Mouse (Mus musculus) MEL (cell line): ENCODE measurements around the gene Cc2d2b. TPM values are rescaled to one million over a fixed set of nuclear protein-coding genes. Genes with fewer than 3 reads are reported as not detected.
A peak's percentile ranks its signal among the peaks of the same experiment; 100 is the strongest.

Experiments
- DNase-seq: peaks from one replicate; pipeline ENCODE4 v3.0.0; 2011; ENCODE audit warnings: low read depth, low spot score
- H3K27ac ChIP-seq: 2 replicates; pipeline ENCODE4 v1.5.1; 2012; ENCODE audit warnings: low read depth, mild to moderate bottlenecking, control low read depth, low read length, moderate library complexity; ENCODE audit not compliant: control insufficient read depth
- H3K27me3 ChIP-seq, 2 experiments: fragments of 150-350 bp in 1 of 2; sonication (generic) in 1 of 2; 2 replicates each; pipeline ENCODE4 v1.6.1; 2012; ENCODE audit warnings: low read length in 2 of 2, mild to moderate bottlenecking in 2 of 2, improper control_type of control experiment in 1 of 2, moderate library complexity in 1 of 2; ENCODE audit not compliant: insufficient read depth in 2 of 2, control insufficient read depth in 1 of 2
- H3K36me3 ChIP-seq, 2 experiments: 2 replicates each; pipeline ENCODE4 v1.6.1; 2012 to 2014; ENCODE audit warnings: low read length in 2 of 2, improper control_type of control experiment in 1 of 2, inconsistent platforms in 1 of 2, mild to moderate bottlenecking in 1 of 2; ENCODE audit not compliant: insufficient read depth in 2 of 2, control insufficient read depth in 1 of 2
- H3K4me1 ChIP-seq, 2 experiments: fragments of 150-350 bp in 1 of 2; sonication (generic) in 1 of 2; 2 replicates each; pipeline ENCODE4 v1.6.1; 2012; ENCODE audit warnings: low read length in 2 of 2, improper control_type of control experiment in 1 of 2, mild to moderate bottlenecking in 1 of 2; ENCODE audit not compliant: insufficient read depth in 2 of 2, control insufficient read depth in 1 of 2
- H3K4me3 ChIP-seq, 2 experiments: fragments of 150-350 bp in 1 of 2; sonication (generic) in 1 of 2; 2 replicates each; pipeline ENCODE4 v1.5.1; 2012; ENCODE audit warnings: low read depth in 2 of 2, low read length in 2 of 2, mild to moderate bottlenecking in 2 of 2, moderate library complexity in 2 of 2, control low read depth in 1 of 2, improper control_type of control experiment in 1 of 2; ENCODE audit not compliant: control insufficient read depth in 1 of 2, insufficient read depth in 1 of 2
- H3K79me2 ChIP-seq: 2 replicates; pipeline ENCODE4 v1.6.1; 2012; ENCODE audit warnings: mild to moderate bottlenecking, low read length, moderate library complexity; ENCODE audit not compliant: control insufficient read depth, poor library complexity, insufficient read depth
- H3K9ac ChIP-seq: 2 replicates; pipeline ENCODE4 v1.6.1; 2012; ENCODE audit warnings: low read depth, mild to moderate bottlenecking, control low read depth, low read length, moderate library complexity; ENCODE audit not compliant: control insufficient read depth, poor library complexity, severe bottlenecking
- H3K9me3 ChIP-seq: fragments of 150-350 bp; sonication (generic); replicated peaks from 2 replicates; pipeline ENCODE4 v1.6.1; 2012; ENCODE audit warnings: mild to moderate bottlenecking, low read length, improper control_type of control experiment, moderate library complexity; ENCODE audit not compliant: insufficient read depth
- CHD1 ChIP-seq: IDR thresholded peaks from 2 replicates; pipeline ENCODE4 v1.6.1; 2012; ENCODE audit warnings: low read depth, mild to moderate bottlenecking, inconsistent platforms, low read length, improper control_type of control experiment
- CHD2 ChIP-seq: IDR thresholded peaks from 2 replicates; pipeline ENCODE4 v1.6.1; 2011; ENCODE audit warnings: low read length, improper control_type of control experiment
- E2F4 ChIP-seq: IDR thresholded peaks from 2 replicates; pipeline ENCODE4 v1.6.1; 2011; ENCODE audit warnings: low read depth, low read length, improper control_type of control experiment, borderline replicate concordance
- EP300 ChIP-seq, 2 experiments: IDR thresholded peaks; 2 replicates each; pipeline ENCODE4 v1.6.1; 2011; ENCODE audit warnings: improper control_type of control experiment in 2 of 2, low read length in 2 of 2, low read depth in 1 of 2, mild to moderate bottlenecking in 1 of 2
- ETS1 ChIP-seq: IDR thresholded peaks from 2 replicates; pipeline ENCODE4 v1.6.1; 2012; ENCODE audit warnings: low read depth, mild to moderate bottlenecking, inconsistent platforms, low read length, improper control_type of control experiment, moderate library complexity
- GABPA ChIP-seq: IDR thresholded peaks from 2 replicates; pipeline ENCODE4 v1.6.1; 2012; ENCODE audit warnings: low read depth, mild to moderate bottlenecking, inconsistent platforms, low read length, improper control_type of control experiment, moderate library complexity
- GATA1 ChIP-seq: IDR thresholded peaks from 2 replicates; pipeline ENCODE4 v1.6.1; 2011; ENCODE audit warnings: low read depth, low read length, improper control_type of control experiment
- HCFC1 ChIP-seq: IDR thresholded peaks from 2 replicates; pipeline ENCODE4 v1.6.1; 2012; ENCODE audit warnings: low read depth, mild to moderate bottlenecking, inconsistent platforms, low read length, improper control_type of control experiment, moderate library complexity
- MAFK ChIP-seq: IDR thresholded peaks from 2 replicates; pipeline ENCODE4 v1.6.1; 2011; ENCODE audit warnings: low read depth, mild to moderate bottlenecking, low read length, improper control_type of control experiment, borderline replicate concordance
- MAX ChIP-seq: IDR thresholded peaks from 2 replicates; pipeline ENCODE4 v1.6.1; 2011; ENCODE audit warnings: low read length, improper control_type of control experiment
- MEF2A ChIP-seq: IDR thresholded peaks from 2 replicates; pipeline ENCODE4 v1.6.1; 2014; ENCODE audit warnings: low read depth, mild to moderate bottlenecking, inconsistent platforms, low read length, improper control_type of control experiment; ENCODE audit not compliant: poor library complexity, insufficient replicate concordance, severe bottlenecking; ENCODE audit errors: extremely low read depth
- MXI1 ChIP-seq: IDR thresholded peaks from 2 replicates; pipeline ENCODE4 v1.6.1; 2011; ENCODE audit warnings: mild to moderate bottlenecking, low read depth, low read length, improper control_type of control experiment
- MYB ChIP-seq: IDR thresholded peaks from 2 replicates; pipeline ENCODE4 v1.6.1; 2011; ENCODE audit warnings: mild to moderate bottlenecking, low read depth, low read length, improper control_type of control experiment
- MYC ChIP-seq: IDR thresholded peaks from 2 replicates; pipeline ENCODE4 v1.6.1; 2011; ENCODE audit warnings: low read depth, mild to moderate bottlenecking, low read length, improper control_type of control experiment, moderate library complexity
- RAD21 ChIP-seq: IDR thresholded peaks from 2 replicates; pipeline ENCODE4 v1.6.1; 2011; ENCODE audit warnings: mild to moderate bottlenecking, low read depth, low read length, improper control_type of control experiment
- RCOR1 ChIP-seq: IDR thresholded peaks from 2 replicates; pipeline ENCODE4 v1.6.1; 2012; ENCODE audit warnings: low read depth, mild to moderate bottlenecking, inconsistent platforms, low read length, improper control_type of control experiment
- SIN3A ChIP-seq: IDR thresholded peaks from 2 replicates; pipeline ENCODE4 v1.6.1; 2012; ENCODE audit warnings: low read length, improper control_type of control experiment, inconsistent platforms
- TAL1 ChIP-seq: IDR thresholded peaks from 2 replicates; pipeline ENCODE4 v1.6.1; 2012; ENCODE audit warnings: mild to moderate bottlenecking, inconsistent platforms, low read length, moderate library complexity, mixed read lengths
- TCF12 ChIP-seq: IDR thresholded peaks from 2 replicates; pipeline ENCODE4 v1.6.1; 2014; ENCODE audit warnings: low read depth, mild to moderate bottlenecking, inconsistent platforms, low read length, improper control_type of control experiment, moderate library complexity
- USF1 ChIP-seq: IDR thresholded peaks from 2 replicates; pipeline ENCODE4 v1.6.1; 2014; ENCODE audit warnings: low read depth, mild to moderate bottlenecking, inconsistent platforms, low read length, improper control_type of control experiment, moderate library complexity
- ZC3H11A ChIP-seq: IDR thresholded peaks from 2 replicates; pipeline ENCODE4 v1.6.1; 2012; ENCODE audit warnings: low read depth, mild to moderate bottlenecking, inconsistent platforms, low read length, improper control_type of control experiment
- ZNF384 ChIP-seq: IDR thresholded peaks from 2 replicates; pipeline ENCODE4 v1.6.1; 2012; ENCODE audit warnings: low read depth, mild to moderate bottlenecking, inconsistent platforms, low read length, improper control_type of control experiment
- polyA plus RNA-seq, 2 experiments: library from polyadenylated mRNA; stranded (reverse) in 1 of 2; unstranded in 1 of 2; fragments of >175 nt in 1 of 2; fragments of >200 nt in 1 of 2; gene quantifications; 2 replicates each; pipeline versions ENCODE4 v1.2.1 to v1.2.4; 2012; ENCODE audit warnings: low replicate concordance in 2 of 2, low read depth in 1 of 2; ENCODE audit not compliant: insufficient read length in 2 of 2, insufficient read depth in 1 of 2, missing spikeins in 1 of 2
- total RNA-seq: library from RNA; depleted of rRNA; stranded (reverse); fragments of 300-350 nt; gene quantifications from 2 replicates; pipeline ENCODE4 v1.2.3, GENCODE M21; 2012

The Cc2d2b gene
- total and polyA plus RNA-seq, 3 experiments = not detected

- no peak overlapping the region for H3K4me3 ChIP-seq
- no peaks in the 10 kb centered on the region for H3K9me3 ChIP-seq
- H3K36me3 ChIP-seq = peaks cover 0 to 15% of the 10 kb centered on the region in 2 experiments; a peak in 2 of 4 replicates
- no peaks in the 10 kb centered on the region for H3K79me2 ChIP-seq
- peaks cover 4 to 29% of the 10 kb centered on the region in 2 experiments for H3K4me1 ChIP-seq
- H3K27ac ChIP-seq = no peak overlapping the region
- no peaks in the 10 kb centered on the region for H3K27me3 ChIP-seq
- DNase-seq = no peak
- no peak for TF ChIP-seq CHD2
- no peak overlapping the region for H3K9ac ChIP-seq
Measured at GRCm38 (mm10) chr19:40815645-40816183, 67.2 kb downstream of the Cc2d2b start.

GRCm38 (mm10) chr19:40817901-40818532, 69.5 kb downstream of the Cc2d2b start:
- Histone ChIP-seq H3K4me3 (no peak overlapping the region), H3K9ac (no peak overlapping the region), H3K27ac (peak overlapping the region; percentile 85), H3K4me1 (peaks cover 2 to 25% of the 10 kb centered on the region in 2 experiments; a peak in 3 of 4 replicates), H3K36me3 (peaks cover 0 to 10% of the 10 kb centered on the region in 2 experiments; a peak in 2 of 4 replicates), H3K9me3 (no peaks in the 10 kb centered on the region)
- peak; percentile 53 for DNase-seq
- no peak for TF ChIP-seq CHD2
- TF ChIP-seq USF1 = no peak
- TF ChIP-seq MAFK = no peak
- no peak for TF ChIP-seq CHD1
- TF ChIP-seq ZNF384 = peak; percentile 76
- TF ChIP-seq HCFC1 = no peak
- TF ChIP-seq RAD21 = no peak
- TF ChIP-seq MEF2A = no peak
- TF ChIP-seq EP300 (IDR thresholded peaks at IDR 0.05; ENCODE audit: low read depth in 1 of 2, low read length in 2 of 2) = 0 out of 4 replicates have a peak, but pooled peaks have one; percentile 9 to 19
- no peak for TF ChIP-seq MYC
- TF ChIP-seq GATA1 = peak; percentile 52
- TF ChIP-seq SIN3A = no peak
- TF ChIP-seq ETS1 = 0 out of 2 replicates have a peak, but pooled peaks have one; percentile 16
- no peak for TF ChIP-seq ZC3H11A
- no peak for TF ChIP-seq MAX
- no peak for TF ChIP-seq MYB
- no peak for TF ChIP-seq E2F4
- peak; percentile 28; the same call in 1 of the 2 replicates for TF ChIP-seq TCF12
- peak; percentile 61 for TF ChIP-seq TAL1
- TF ChIP-seq RCOR1 = peak; percentile 52; the same call in 1 of the 2 replicates
- no peak for TF ChIP-seq GABPA
- 0 out of 2 replicates have a peak, but pooled peaks have one; percentile 24 for TF ChIP-seq MXI1
- TF ChIP-seq, all 39 proteins: peak for 8
- Histone ChIP-seq H3K27me3 (no peaks in the 10 kb centered on the region), H3K79me2 (no peaks in the 10 kb centered on the region)
